Mouse (Mus musculus) kidney, adult 18-20 months (tissue): Measurements from ENCODE around the gene Vcl.

Experiments
- DNase-seq: peaks from one replicate; pipeline ENCODE4 v3.0.0; 2021

Vcl gene

GRCm38 (mm10) chr14:21017871-21018270, 88.7 kb downstream of the Vcl start:
- DNase-seq: no peak

DNA sequence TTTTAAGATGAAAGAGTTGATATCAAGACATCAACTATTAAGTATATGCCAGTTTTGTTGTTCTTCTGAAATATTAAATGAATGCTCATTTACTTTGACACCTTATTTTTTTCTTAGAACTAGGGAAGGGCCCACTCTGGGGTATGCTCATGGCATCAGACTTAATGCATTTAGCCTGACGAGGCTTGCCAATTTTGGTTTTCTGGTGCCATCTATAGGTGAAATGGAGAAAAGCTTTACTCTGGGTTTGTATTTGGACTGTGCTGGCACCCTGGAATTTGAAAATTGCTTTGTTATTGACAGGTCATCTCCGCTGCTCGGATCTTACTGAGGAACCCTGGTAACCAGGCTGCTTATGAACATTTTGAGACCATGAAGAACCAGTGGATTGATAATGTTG, 89.8 kb downstream of the Vcl start:
- DNase-seq: no peak

DNA sequence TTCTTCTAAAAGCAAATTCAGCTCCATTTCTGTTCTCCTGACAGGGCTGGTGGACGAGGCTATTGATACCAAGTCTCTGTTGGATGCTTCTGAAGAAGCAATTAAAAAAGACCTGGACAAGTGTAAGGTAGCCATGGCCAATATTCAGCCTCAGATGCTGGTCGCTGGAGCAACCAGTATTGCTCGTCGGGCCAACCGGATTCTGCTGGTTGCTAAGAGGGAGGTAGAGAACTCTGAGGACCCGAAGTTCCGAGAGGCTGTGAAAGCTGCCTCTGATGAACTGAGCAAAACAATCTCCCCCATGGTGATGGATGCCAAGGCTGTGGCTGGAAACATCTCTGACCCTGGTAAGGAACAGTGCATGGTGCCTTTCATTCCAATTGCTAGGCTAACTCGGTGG, 91.2 kb downstream of the Vcl start:
- DNase-seq: no peak

DNA sequence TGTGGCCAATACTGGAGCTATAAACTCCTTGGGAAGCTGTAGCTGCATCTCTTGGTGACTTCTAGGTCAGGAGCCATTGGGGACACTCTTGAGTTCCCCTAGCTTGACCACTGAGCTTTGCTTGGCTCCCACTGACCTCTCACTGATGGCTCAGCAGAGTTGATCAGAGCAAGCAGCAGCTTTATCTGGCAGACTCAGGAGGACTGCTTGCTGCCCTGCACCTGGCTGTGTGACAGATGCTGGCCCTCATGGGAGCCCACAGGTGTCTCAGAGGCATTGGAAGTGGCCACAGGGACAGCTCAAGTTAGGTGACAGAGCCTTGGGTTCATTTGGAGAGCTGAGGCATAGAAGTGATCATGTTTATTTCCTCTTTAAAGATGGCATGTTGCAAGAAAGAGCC, 98.3 kb downstream of the Vcl start:
- DNase-seq: no peak

DNA sequence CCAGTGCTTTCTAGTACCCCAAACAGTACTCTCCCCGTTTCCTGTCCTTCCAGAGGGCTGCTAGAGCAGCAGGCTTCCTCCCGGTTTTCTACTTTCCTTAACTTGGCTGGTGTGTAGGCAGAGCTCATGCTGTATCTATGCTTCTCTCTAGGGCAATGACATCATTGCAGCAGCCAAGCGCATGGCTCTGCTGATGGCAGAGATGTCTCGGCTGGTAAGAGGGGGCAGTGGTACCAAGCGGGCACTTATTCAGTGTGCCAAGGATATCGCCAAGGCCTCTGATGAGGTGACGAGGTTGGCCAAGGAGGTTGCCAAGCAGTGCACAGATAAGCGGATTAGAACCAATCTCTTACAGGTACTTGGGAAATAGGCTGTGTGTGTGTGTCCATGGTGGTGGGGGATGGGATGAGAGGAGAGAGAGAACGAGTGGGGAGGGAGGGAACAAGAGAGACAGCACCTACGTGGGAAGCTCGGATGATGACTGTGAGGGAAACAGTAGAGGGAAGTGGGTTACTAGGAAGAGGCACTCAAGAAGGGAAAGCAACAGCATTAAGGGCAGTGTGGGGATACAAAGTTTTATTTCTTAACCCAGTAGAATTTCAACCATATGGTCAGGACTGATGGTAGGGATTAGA, 99.9 kb downstream of the Vcl start:
- DNase-seq: no peak

DNA sequence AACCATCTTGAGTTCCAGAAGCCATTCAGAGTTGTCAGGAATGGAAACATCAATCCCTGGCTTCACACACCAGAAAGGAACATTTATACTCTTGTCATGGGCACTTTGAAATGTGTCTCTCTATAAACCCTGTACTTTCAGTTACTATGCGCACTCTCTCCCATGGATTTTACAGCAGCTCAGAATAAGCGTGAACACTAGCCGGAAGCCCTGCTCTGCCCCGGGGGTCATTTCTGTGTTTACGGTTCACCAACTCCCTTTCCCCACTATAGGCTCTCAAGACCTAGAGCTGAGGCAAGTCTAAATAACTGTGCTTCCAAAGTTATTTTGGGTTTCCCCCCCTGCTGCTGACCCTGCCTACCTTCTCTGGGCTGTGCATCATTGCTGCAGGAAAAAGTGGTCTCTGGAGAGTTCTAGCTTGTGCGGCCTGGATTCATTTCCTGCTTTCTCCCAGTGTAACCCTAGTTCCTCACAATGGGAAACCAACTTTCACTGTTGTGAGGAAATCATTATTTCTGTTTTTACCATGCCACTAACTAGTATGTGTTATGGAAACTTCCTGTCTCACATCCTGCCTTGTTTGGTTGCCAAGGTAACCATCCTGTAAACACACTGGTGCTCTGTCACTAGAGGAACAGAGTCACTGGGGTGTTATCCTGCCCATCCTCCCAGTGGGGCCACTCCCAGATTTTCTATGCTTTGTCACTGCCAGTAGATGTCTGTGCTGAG, 102.7 kb downstream of the Vcl start:
- DNase-seq: peak; percentile 32

DNA sequence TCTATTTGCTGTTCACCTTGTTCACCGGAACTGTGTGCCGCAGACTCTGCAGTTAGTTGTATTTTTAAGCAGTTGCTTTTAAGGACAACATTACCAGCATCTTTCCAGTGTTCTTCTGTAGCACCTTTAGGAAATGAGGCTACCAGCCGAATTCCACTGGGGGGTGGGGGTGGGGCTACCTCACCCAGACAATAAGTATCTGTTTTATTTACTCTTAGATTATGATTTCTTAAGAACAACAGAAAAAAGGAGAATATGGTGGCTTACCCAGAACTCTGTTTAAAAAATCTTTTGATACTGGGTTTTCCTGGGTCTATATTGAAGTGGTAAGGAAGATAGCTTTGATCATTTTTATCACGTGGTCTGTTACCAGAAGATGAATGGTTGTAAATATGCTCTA, 105.1 kb downstream of the Vcl start:
- no peak for DNase-seq

DNA sequence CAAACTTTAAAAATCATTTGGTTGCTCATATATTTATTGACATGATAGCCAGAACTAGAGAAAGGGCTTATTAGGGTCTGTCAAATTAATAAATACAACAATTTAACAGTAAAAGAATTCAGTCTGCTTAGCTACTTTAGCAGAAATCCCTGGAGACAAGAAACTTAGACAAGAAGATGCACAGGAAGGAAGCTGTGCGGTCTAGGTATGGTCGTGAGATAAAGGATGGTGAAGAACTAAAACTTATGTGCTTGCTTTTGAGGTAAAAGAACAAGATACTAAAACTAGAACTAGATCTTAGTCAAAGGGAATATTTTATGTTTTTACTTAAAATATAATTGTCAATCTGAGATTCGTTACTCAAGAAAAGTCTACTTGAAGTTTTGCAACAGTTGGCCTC, 105.6 kb downstream of the Vcl start:
- no peak for DNase-seq

GRCm38 (mm10) chr14:21039077-21039476, 109.9 kb downstream of the Vcl start:
- DNase-seq: no peak

DNA sequence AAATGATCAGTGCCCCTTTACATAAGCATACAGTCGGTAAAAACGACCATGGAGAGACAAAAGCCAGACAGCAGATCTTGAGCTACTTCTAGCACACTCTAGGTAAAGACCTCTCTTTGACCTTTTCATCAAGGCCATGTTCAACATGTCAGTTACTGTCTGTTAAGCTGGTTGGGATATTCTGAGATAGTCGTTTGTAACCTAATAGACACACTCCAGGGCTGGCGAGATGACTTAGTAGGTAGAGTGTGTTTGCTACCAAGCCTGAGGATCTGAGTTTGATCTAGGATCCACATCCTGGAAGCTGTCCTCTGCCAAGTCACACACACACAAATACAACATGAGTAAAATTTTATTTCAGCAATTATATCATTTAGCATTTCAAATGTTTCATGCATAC, 110.4 kb downstream of the Vcl start:
- no peak for DNase-seq

GRCm38 (mm10) chr14:21047840-21048239, 118.6 kb downstream of the Vcl start:
- no peak for DNase-seq

DNA sequence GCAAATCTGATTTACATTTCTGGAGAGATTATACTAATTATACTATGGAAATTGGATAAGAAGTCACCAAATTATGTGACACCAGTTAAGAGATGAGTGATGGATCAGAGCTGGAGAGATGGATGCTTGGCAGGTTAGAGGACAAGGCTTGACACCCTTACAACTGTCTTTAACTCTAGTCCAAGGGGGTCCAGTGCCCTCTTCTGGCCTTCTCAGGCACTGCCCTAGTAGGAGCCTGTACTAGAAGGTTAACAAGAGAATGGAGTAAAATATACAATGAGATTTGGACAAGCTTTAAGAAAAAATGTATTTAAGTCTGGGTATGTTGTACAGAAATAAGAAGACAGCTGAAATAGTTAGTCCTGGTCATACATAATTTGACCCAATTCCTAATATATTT, 119.7 kb downstream of the Vcl start:
- peak; percentile 64 for DNase-seq

- no peak for DNase-seq
Measured at GRCm38 (mm10) chr14:21050734-21051133, 121.5 kb downstream of the Vcl start.

DNA sequence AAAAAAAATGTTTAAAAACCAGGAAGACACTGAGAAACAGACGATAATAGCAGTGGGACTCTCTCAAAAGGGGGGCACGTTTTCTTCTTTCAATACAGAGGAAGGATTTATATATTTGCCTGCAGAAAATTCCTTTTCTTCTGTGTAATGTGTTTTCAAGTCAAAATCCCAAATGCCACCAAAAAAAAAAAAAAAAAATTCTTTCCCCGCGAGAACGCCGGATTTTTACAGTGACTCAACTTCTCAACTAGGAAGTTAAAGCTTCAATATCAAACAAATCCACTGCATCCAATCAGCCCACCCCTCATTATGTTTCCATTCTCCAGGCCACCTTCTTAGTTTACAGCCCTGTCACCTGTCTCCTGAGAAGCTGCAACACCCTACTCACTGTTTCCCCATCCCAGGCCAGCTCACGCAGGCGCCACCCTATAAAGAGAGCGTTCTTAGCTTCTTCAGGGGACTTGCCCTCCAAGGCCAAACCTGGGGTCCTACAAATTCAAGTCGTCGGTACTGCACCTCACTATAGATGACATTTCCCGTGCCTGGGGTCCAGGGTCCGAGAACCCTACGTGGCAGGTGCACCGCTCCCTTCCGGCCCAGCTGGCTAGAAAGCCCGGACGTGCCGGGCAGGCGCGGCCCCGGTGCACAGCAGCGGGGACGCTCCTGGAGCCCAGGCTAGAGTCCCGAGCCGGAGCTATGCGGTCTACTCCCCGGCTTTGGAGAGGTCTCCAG, 122.3 kb downstream of the Vcl start:
- no peak for DNase-seq

GRCm38 (mm10) chr14:21052112-21052780, 123.0 kb downstream of the Vcl start, which contains the start of the genes Ap3m1 and Adk:
Ap3m1 (minus strand) TSS chr14:21052508.
Adk (plus strand) TSS chr14:21052574.
- DNase-seq: peak; percentile 96

GRCm38 (mm10) chr14:21052781-21053130, 123.6 kb downstream of the Vcl start:
- peak; percentile 90 for DNase-seq

DNA sequence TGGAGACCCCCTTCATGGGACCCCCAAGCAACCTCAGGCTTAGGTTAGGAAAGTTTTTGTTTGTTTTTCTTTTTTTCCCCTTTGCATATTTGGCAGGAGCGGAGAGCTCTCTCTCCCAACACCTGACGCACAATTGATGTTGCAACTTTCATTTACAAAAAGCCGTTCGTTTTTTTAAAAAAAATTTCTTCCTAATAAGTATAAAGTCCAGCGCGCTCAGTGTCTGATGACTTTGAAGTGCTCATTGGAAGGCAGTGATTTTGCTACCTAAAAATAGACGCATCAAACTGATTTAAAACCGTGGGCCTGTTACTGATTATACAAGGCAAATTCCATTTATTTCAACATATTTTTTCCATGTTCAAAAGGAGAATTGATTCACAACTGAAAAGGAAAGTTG, 124.0 kb downstream of the Vcl start:
- DNase-seq: no peak

DNA sequence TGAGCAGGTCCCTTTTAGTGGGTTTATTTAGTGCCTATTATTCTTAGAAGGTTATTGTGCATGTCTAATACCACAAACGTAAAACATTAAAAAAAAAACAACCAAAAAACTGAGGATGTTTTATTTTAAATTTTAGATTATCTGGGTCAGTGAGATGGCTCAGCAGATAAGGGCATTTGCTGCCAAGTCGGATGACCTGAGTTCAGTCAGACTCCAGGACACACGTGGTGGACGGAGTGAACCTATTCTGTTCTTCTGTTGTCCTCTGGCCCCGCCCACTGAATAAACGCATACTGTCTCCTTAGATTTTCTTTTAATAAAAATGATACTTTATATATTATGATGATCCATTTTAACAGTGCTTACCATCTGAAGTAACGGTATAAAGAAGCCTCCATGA, 124.4 kb downstream of the Vcl start:
- DNase-seq: peak; percentile 39

DNA sequence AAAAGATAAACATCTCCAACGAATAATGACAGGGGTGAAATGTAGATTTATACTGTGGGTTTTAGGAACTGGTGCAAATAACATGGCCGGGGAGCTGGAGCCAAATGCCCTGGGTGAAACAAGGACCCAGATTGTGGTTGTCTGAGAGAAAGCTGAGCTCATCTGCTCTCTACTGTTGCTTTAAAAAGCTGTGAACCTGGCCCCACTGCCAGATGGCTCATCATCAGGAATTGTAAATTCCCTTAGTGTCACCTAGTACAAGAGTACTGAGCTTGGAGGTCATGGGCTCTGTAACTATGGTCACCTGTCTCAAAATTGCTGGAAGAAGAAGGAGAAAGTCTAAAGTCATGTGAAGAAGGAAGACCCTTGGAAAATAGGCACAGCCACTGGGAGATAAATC, 129.8 kb downstream of the Vcl start:
- DNase-seq: no peak

DNA sequence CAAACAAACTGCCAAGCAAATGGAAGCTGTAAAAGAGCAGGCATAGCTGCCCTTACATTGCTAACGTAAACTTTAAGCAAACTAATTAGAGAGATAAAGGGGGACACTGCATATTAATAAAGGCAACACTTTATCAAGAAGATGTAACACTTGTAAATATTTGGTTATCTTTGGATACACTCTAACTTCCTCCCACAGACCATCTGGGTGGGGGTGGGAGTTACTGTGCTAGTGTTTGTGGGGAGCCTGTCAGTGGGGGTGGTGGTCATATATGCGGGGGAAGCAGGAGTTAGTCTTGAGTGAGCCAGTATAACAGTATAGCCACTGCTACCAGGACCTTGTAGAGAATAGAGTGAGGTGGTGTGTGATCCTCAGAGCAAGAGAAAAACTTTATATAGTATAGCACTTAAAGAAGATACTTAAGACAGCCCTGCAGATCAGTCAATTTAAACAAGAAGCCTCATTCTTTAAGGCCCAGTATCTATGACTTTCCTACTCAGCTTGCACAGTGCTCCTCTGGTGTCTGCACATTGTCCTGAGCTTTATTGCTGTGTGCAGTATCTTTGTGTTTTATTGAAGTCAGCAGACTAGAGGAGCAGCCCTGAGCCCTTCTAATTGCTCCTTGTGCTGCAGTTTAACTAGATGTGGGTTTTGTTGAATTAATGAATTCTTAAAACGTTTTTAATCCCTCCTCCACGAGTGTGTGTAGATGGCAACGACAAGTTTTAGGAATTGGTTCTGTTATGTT, 133.7 kb downstream of the Vcl start:
- DNase-seq: no peak

DNA sequence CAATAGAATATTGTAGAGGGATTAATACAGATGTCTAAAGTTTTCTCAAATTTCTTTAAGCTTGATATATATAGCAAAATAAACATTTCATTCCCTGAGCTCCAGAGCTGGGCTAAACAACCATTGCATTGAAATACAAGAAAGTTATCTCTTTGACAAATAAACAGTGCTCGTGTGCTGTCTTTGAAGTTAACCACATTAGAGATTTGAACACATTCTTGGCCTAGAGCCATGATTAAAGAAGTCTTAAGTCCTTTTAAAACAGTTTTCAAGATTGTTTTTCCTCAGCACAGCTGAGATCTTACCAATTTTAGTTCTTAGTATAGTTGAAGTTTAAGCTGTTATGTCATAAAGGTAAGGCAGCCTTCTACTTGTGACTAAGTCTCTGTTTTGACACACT, 135.1 kb downstream of the Vcl start:
- DNase-seq: no peak

DNA sequence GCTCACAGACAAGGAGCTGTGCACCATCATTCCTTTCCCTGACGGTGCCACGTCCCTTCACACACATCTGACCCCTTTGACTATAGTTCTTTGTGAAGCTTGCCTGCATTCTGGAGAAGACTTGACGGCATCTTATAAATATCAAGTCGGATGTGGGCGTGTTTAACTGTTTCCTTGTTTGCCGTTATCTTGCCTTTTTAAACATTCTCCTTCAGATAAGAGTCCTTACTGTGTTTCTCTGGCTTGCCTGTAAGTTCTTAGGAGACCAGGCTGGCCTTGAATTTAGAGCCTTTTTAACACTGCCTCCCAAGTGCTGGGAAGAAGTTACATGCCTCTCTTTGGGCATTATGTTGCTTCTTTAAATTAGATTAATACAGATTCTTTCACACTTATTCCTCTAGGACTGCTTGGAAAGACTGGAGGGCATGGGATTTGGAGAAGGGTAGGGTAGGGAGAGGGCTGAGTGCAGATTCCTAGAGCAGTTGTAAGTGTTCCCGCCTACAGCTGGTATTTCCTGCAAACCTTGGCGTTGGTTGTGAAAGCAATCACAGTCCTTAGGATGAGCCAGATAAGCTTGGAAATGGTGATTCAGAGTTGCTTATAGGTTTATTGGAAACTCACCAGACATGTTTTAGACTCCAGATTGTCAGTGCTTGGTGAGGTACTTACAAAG, 136.4 kb downstream of the Vcl start:
- DNase-seq: no peak
